Mouse (Mus musculus): ENCODE data around the gene Rps13. TPM values are rescaled to one million over a fixed set of nuclear protein-coding genes. Genes with fewer than 3 reads are reported as not detected.
"Not testable (repeated sequence)": the region's sequence is repeated elsewhere in the genome, so short reads cannot be mapped to it uniquely, and the experiment has no call there.

The Rps13 gene
- polyA plus RNA-seq (2016; fragmentation: Nextera tagmentation; extraction: Ambion mirVana) = 610 and 641 TPM in 2 replicates

GRCm38 (mm10) chr7:116333713-116334668, at the start of gene Rps13:
TSS of gene Rps13 (minus strand) at chr7:116334195.
- Histone ChIP-seq H3K36me3 (peaks cover 33% of the 10 kb centered on the region), H3K4me1 (peaks cover 14% of the 10 kb centered on the region), H3K4me3 (peak within 1 kb of the TSS; percentile 68), H3K27me3 (replicated peaks) (no peaks in the 10 kb centered on the region), H3K9me3 (no peaks in the 10 kb centered on the region), H3K27ac (no peak within 1 kb of the TSS), H3K4me2 (replicated peaks) (peak within 1 kb of the TSS; percentile 77), H3K9ac (peak within 1 kb of the TSS; percentile 78)
- under 1% methylated on average over 78 of the region's 78 CpGs for WGBS
- peak; percentile 99 for ATAC-seq (ENCODE audit: low FRiP score, low read depth)

GRCm38 (mm10) chr7:116379181-116379580, 45.2 kb upstream of the Rps13 start:
- whole genome bisulfite sequencing = 92% methylated on average over 6 of the region's 6 CpGs
- not testable (repeated sequence) for H3K36me3 ChIP-seq; H3K9ac ChIP-seq; H3K4me1 ChIP-seq; H3K27ac ChIP-seq; H3K9me3 ChIP-seq; H3K4me3 ChIP-seq; ATAC-seq (ENCODE audit: low FRiP score, low read depth); H3K4me2 ChIP-seq (replicated peaks); H3K27me3 ChIP-seq (replicated peaks)

GRCm38 (mm10) chr7:116374284-116374683, 40.3 kb upstream of the Rps13 start:
- H3K9ac ChIP-seq = no peak overlapping the region
- H3K4me2 ChIP-seq (replicated peaks) = no peak overlapping the region
- H3K4me1 ChIP-seq = no peaks in the 10 kb centered on the region
- no peaks in the 10 kb centered on the region for H3K27me3 ChIP-seq (replicated peaks)
- peaks cover 17% of the 10 kb centered on the region for H3K36me3 ChIP-seq
- no peak for ATAC-seq (ENCODE audit: low FRiP score, low read depth)
- H3K27ac ChIP-seq = no peak overlapping the region
- 98% methylated on average over 1 of the region's 1 CpGs for WGBS
- no peaks in the 10 kb centered on the region for H3K9me3 ChIP-seq
- no peak overlapping the region for H3K4me3 ChIP-seq

DNA sequence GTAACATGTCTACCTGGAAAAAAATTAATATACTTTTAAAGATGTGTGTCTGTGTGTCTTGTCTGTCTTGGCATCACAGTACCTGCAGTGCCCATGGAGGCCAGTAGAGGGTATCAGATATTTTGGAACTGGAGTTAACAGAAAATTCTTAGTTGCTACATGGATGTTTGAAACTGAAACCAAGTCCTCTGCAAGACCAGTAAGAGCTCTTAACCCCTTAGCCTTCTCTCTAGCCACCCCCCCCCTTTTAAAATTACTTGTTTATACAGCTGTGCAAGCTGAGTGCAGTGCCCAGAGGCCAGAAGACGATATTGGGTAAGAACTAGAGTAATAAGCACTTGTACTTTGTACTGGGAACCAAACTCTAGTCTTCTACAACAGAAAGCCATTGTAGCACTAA, 2.2 kb upstream of the Rps13 start:
- peaks cover 17% of the 10 kb centered on the region for H3K36me3 ChIP-seq
- no peak for ATAC-seq (ENCODE audit: low FRiP score, low read depth)
- H3K4me3 ChIP-seq = no peak overlapping the region
- no peak overlapping the region for H3K4me2 ChIP-seq (replicated peaks)
- no peaks in the 10 kb centered on the region for H3K9me3 ChIP-seq
- peaks cover 14% of the 10 kb centered on the region for H3K4me1 ChIP-seq
- H3K27ac ChIP-seq = no peak overlapping the region
- H3K9ac ChIP-seq = no peak overlapping the region
- WGBS = 74% methylated on average over 1 of the region's 1 CpGs
- H3K27me3 ChIP-seq (replicated peaks) = no peaks in the 10 kb centered on the region

- Histone ChIP-seq H3K4me3 (no peak overlapping the region), H3K4me1 (peaks cover 14% of the 10 kb centered on the region), H3K9me3 (no peaks in the 10 kb centered on the region), H3K36me3 (peaks cover 26% of the 10 kb centered on the region), H3K9ac (no peak overlapping the region), H3K27me3 (replicated peaks) (no peaks in the 10 kb centered on the region), H3K4me2 (replicated peaks) (peak overlapping the region; percentile 77), H3K27ac (no peak overlapping the region)
- WGBS = 66% methylated on average over 6 of the region's 6 CpGs
- no peak for ATAC-seq (ENCODE audit: low FRiP score, low read depth)
Observed at GRCm38 (mm10) chr7:116335133-116335532, 1.1 kb upstream of the Rps13 start.

DNA sequence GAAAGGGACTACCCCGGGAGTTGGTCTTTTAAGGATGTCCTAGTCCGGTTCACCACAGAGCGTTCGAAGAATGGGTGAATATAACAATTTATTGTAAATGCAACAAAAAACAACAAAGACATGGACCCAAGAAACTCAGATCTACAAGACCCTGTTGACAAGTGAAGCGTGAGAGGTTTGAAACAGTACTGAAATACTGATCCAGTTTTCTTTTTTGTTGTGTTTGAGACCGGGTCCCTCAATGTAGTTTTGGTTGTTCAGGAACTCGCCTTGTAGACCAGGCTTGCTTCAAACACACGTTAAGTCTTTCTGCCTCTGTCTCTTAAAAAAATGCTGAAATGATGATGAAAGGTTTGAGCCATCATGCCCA, 659 bp upstream of the Rps13 start:
- peaks cover 30% of the 10 kb centered on the region for H3K36me3 ChIP-seq
- no peak for ATAC-seq (ENCODE audit: low FRiP score, low read depth)
- no peaks in the 10 kb centered on the region for H3K9me3 ChIP-seq
- peak overlapping the region; percentile 78 for H3K9ac ChIP-seq
- WGBS = 27% methylated on average over 8 of the region's 8 CpGs
- H3K4me3 ChIP-seq = peak overlapping the region; percentile 68
- H3K27ac ChIP-seq = no peak overlapping the region
- no peaks in the 10 kb centered on the region for H3K27me3 ChIP-seq (replicated peaks)
- H3K4me1 ChIP-seq = peaks cover 14% of the 10 kb centered on the region
- peak overlapping the region; percentile 77 for H3K4me2 ChIP-seq (replicated peaks)

DNA sequence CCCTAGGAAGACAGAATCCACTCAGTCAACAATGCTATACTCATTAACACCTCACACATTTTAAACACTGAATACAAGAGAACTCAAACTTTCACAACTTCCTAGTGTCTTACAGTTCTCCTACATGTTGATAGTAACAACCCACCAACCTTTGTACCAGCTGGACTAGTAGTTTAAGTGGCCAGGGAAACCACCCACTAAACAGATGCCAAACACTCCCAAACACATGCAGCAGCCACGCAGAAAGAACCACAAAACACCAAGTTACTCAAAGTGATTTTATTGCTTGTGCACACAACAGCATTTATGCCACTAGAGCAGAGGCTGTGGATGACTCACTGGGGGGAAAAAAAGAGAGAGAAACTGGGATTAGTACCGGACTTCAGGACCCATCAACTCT, 2.7 kb downstream of the Rps13 start:
- H3K9ac ChIP-seq = no peak overlapping the region
- H3K4me2 ChIP-seq (replicated peaks) = no peak overlapping the region
- WGBS = 93% methylated on average over 2 of the region's 2 CpGs
- peaks cover 39% of the 10 kb centered on the region for H3K36me3 ChIP-seq
- H3K27me3 ChIP-seq (replicated peaks) = no peaks in the 10 kb centered on the region
- H3K4me3 ChIP-seq = no peak overlapping the region
- no peaks in the 10 kb centered on the region for H3K9me3 ChIP-seq
- H3K4me1 ChIP-seq = peaks cover 14% of the 10 kb centered on the region
- ATAC-seq (ENCODE audit: low FRiP score, low read depth) = no peak
- no peak overlapping the region for H3K27ac ChIP-seq

DNA sequence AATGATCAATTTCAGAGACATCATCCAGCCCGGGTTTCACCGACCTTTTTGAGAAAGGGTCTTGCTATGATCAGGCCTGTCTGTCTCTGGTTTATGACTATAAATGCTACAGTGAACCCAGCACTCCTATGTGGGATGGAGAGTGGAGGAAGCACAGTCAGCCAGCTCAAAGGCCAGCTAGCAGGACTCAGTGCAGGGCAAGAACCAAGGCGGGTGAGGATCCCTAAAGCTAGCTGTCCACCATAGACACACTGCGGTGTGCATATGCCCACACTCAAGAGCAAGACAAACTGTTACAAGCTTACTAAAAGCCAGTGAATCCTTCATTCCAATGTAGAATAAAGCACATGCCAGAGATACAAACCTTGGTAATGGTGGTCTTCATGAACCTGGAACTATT, 4.1 kb downstream of the Rps13 start:
- Histone ChIP-seq H3K9me3 (no peaks in the 10 kb centered on the region), H3K27ac (no peak overlapping the region), H3K4me1 (peaks cover 11% of the 10 kb centered on the region), H3K4me3 (no peak overlapping the region), H3K36me3 (peaks cover 39% of the 10 kb centered on the region), H3K27me3 (replicated peaks) (no peaks in the 10 kb centered on the region), H3K9ac (no peak overlapping the region), H3K4me2 (replicated peaks) (no peak overlapping the region)
- ATAC-seq (ENCODE audit: low FRiP score, low read depth) = no peak
- WGBS = 89% methylated on average over 4 of the region's 4 CpGs

DNA sequence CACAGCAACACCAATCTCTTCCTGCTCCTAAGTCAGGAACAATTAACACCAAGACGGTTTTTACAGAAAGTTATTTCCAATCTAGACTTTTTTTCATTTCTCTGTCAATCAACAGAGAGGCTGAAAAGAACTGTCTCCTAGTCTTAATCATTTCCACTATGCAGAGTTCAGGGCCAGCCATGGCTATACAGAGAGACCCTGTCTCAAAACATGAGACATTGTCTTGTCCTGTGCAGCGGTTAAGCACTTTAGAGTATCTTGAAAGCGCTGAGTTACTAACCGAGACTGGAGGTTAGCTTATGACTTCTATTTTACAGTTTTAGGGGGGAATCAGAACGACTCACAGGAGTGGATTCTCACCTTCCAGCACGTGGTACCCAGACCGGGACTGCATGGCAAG, 5.2 kb downstream of the Rps13 start:
- no peak overlapping the region for H3K4me2 ChIP-seq (replicated peaks)
- H3K9me3 ChIP-seq = no peaks in the 10 kb centered on the region
- H3K36me3 ChIP-seq = peaks cover 39% of the 10 kb centered on the region
- H3K27ac ChIP-seq = no peak overlapping the region
- no peak overlapping the region for H3K9ac ChIP-seq
- H3K27me3 ChIP-seq (replicated peaks) = no peaks in the 10 kb centered on the region
- no peak for ATAC-seq (ENCODE audit: low FRiP score, low read depth)
- no peak overlapping the region for H3K4me3 ChIP-seq
- H3K4me1 ChIP-seq = peaks cover 6% of the 10 kb centered on the region
- WGBS = 75% methylated on average over 7 of the region's 7 CpGs

- no peak for ATAC-seq (ENCODE audit: low FRiP score, low read depth)
- peaks cover 39% of the 10 kb centered on the region for H3K36me3 ChIP-seq
Observed at GRCm38 (mm10) chr7:116327901-116328300, 6.1 kb downstream of the Rps13 start.

DNA sequence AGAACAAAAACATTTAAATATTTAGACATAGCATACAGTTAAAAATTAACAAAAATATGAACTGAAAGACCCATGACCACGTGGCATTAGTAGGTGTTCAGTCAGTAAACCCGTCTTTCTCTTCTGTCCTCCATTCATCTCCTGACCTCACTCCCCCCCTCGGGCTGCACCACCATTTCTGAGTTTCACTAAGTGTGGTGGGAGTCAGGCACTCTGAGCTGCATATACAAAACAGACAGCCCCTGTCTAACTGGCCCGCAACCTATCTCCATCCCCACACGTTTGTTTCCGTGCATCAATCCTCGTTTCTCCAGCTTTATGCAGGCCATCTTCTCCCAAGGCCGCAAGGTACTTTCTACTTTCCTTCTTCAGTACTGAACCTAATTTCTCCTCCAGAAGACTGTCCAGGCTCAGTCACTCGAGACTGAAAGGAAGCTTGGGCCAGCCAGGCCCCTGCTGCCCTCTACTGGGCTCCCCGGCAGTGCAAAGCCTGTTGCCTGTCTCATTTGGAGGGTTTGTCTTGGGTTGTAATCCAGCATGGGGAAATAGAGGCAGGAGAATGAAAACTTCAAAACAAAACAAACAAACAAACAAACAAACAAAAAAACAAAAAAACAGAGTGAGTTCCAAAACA, 10.5 kb downstream of the Rps13 start:
- H3K4me1 ChIP-seq = no peaks in the 10 kb centered on the region
- no peak overlapping the region for H3K4me2 ChIP-seq (replicated peaks)
- H3K27me3 ChIP-seq (replicated peaks) = no peaks in the 10 kb centered on the region
- no peak overlapping the region for H3K4me3 ChIP-seq
- 39% methylated on average over 10 of the region's 10 CpGs for WGBS
- no peaks in the 10 kb centered on the region for H3K9me3 ChIP-seq
- no peak overlapping the region for H3K27ac ChIP-seq
- 0 out of 2 replicates have a peak, but pooled peaks have one; percentile 63 for ATAC-seq (ENCODE audit: low FRiP score, low read depth)
- H3K36me3 ChIP-seq = peaks cover under 1% of the 10 kb centered on the region; the same call in 1 of the 2 replicates
- no peak overlapping the region for H3K9ac ChIP-seq

More at GRCm38 (mm10) chr7:116327901-116328300, 6.1 kb downstream of the Rps13 start:
- Histone ChIP-seq H3K27ac (no peak overlapping the region), H3K4me1 (peaks cover 3% of the 10 kb centered on the region), H3K4me3 (no peak overlapping the region), H3K27me3 (replicated peaks) (no peaks in the 10 kb centered on the region), H3K9me3 (no peaks in the 10 kb centered on the region), H3K9ac (no peak overlapping the region), H3K4me2 (replicated peaks) (no peak overlapping the region)
- 92% methylated on average over 5 of the region's 5 CpGs for WGBS

GRCm38 (mm10) chr7:116309456-116309855, 24.5 kb downstream of the Rps13 start:
- no peaks in the 10 kb centered on the region for H3K36me3 ChIP-seq
- ATAC-seq (ENCODE audit: low FRiP score, low read depth) = no peak
- H3K9ac ChIP-seq = no peak overlapping the region
- H3K27me3 ChIP-seq (replicated peaks) = peaks cover 9% of the 10 kb centered on the region; the same call in 1 of the 2 replicates
- no peaks in the 10 kb centered on the region for H3K9me3 ChIP-seq
- peak overlapping the region; percentile 36; the same call in 1 of the 2 replicates for H3K4me2 ChIP-seq (replicated peaks)
- H3K4me3 ChIP-seq = peak overlapping the region; percentile 11; the same call in 1 of the 2 replicates
- H3K27ac ChIP-seq = no peak overlapping the region
- WGBS = 12% methylated on average over 9 of the region's 9 CpGs
- peaks cover 21% of the 10 kb centered on the region for H3K4me1 ChIP-seq

All from neural tube, embryonic 12.5 days (tissue).